12 mouse cellular contexts compared by ENCODE assay signal in genomic region chr12:104422615-104423392, GRCm38 (mm10). TPM values are rescaled to one million over a fixed set of nuclear protein-coding genes. Genes with fewer than 3 reads are reported as not detected.
DNase-seq lines count a peak whose midpoint lies in the region; ATAC-seq lines count a peak whose summit lies in the region.
"Had no signal": no experiment of that assay in that cellular context is flagged by ENCODE, and none has a peak within 500 bp of the region (broad histone marks: within the 10 kb centered on the region; RNA-seq: fewer than 3 reads in every experiment).

No protein-coding gene starts in this region.

- no peak overlapping the region for H3K4me2 ChIP-seq in heart, embryonic 11.5 days
- H3K4me2 ChIP-seq in midbrain, embryonic 16.5 days (ENCODE audit: low read length): no peak overlapping the region
- H3K4me2 ChIP-seq: hindbrain, embryonic 13.5 days; neural tube, embryonic 13.5 days had no signal

- DNase-seq in heart, adult 9 months (ENCODE audit: low spot score in 2 of 2): no peak
- DNase-seq in 3T3-L1 (ENCODE audit: low read depth, low spot score): peak; percentile 58
- peak; percentile 73 for DNase-seq in adrenal gland, postnatal 14 days
- DNase-seq in kidney, adult 9 months: peak; percentile 44
- DNase-seq in layer of hippocampus, adult 9-10 months (ENCODE audit: low spot score): no peak

- H3K9me3 ChIP-seq in heart, embryonic 11.5 days (replicated peaks; ENCODE audit: control insufficient read depth, low read length): no peaks in the 10 kb centered on the region
- no peaks in the 10 kb centered on the region for H3K9me3 ChIP-seq in midbrain, embryonic 16.5 days (replicated peaks; ENCODE audit: control insufficient read depth, low read length, poor library complexity, severe bottlenecking)
- H3K9me3 ChIP-seq: hindbrain, embryonic 13.5 days; neural tube, embryonic 13.5 days had no signal

- 71% methylated on average over 11 of the region's 11 CpGs for WGBS in heart, embryonic 11.5 days (ENCODE audit: insufficient replicate concordance)
- 82% methylated on average over 11 of the region's 11 CpGs for WGBS in midbrain, embryonic 16.5 days

- no peaks in the 10 kb centered on the region for H3K4me1 ChIP-seq in heart, embryonic 11.5 days (ENCODE audit: control insufficient read depth, insufficient read depth, low read length)
- H3K4me1 ChIP-seq in midbrain, embryonic 16.5 days (ENCODE audit: control insufficient read depth, insufficient read depth, low read length): no peaks in the 10 kb centered on the region; the same call in 1 of the 2 replicates

- peak; percentile 60; the same call in 1 of the 2 replicates for ATAC-seq in heart, embryonic 11.5 days (replicated peaks; ENCODE audit: insufficient number of reproducible peaks, low FRiP score, low TSS enrichment)
- no peak for ATAC-seq in granulocyte monocyte progenitor cell, adult 5-6 weeks (replicated peaks; ENCODE audit: poor library complexity, severe bottlenecking)
- no peak for ATAC-seq in midbrain, embryonic 16.5 days

- H3K9ac ChIP-seq in heart, embryonic 11.5 days (ENCODE audit: low read depth, low read length): no peak overlapping the region
- no peak overlapping the region for H3K9ac ChIP-seq in midbrain, embryonic 16.5 days (ENCODE audit: low read depth, low read length)
- H3K9ac ChIP-seq: hindbrain, embryonic 13.5 days; neural tube, embryonic 13.5 days had no signal

- no peak overlapping the region for H3K4me3 ChIP-seq in heart, embryonic 11.5 days (ENCODE audit: low read depth, low read length)
- no peak overlapping the region for H3K4me3 ChIP-seq in midbrain, embryonic 16.5 days (ENCODE audit: low read depth, low read length)
- H3K4me3 ChIP-seq: hindbrain, embryonic 13.5 days; neural tube, embryonic 13.5 days had no signal

- H3K27ac ChIP-seq in heart, embryonic 11.5 days (ENCODE audit: low read depth, low read length): no peak overlapping the region
- no peak overlapping the region for H3K27ac ChIP-seq in midbrain, embryonic 16.5 days (ENCODE audit: low read length)
- H3K27ac ChIP-seq: hindbrain, embryonic 13.5 days; neural tube, embryonic 13.5 days had no signal

- H3K36me3 ChIP-seq in heart, embryonic 11.5 days (ENCODE audit: control insufficient read depth, insufficient read depth, low read length): no peaks in the 10 kb centered on the region
- no peaks in the 10 kb centered on the region for H3K36me3 ChIP-seq in midbrain, embryonic 16.5 days (ENCODE audit: control insufficient read depth, insufficient read depth, low read length)
- H3K36me3 ChIP-seq: hindbrain, embryonic 13.5 days; neural tube, embryonic 13.5 days had no signal

- peaks cover 14% of the 10 kb centered on the region for H3K27me3 ChIP-seq in heart, embryonic 11.5 days (ENCODE audit: control insufficient read depth, insufficient read depth, low read length)
- H3K27me3 ChIP-seq in midbrain, embryonic 16.5 days (ENCODE audit: control insufficient read depth, insufficient read depth, low read depth, low read length): no peaks in the 10 kb centered on the region
- H3K27me3 ChIP-seq: hindbrain, embryonic 13.5 days had no signal

RNA-seq across cellular contexts. Expression of gene Serpina3n, which starts 16.3 kb away (rescaled TPM):
- 0.24 TPM in 1 of 2 replicates, not detected in the other for polyA plus RNA-seq in heart, embryonic 11.5 days (2014; fragmentation: Nextera tagmentation; extraction: Ambion mirVana)
- total RNA-seq in adrenal gland, postnatal 14 days (2021): 14.5 and 67.3 TPM in 2 replicates
- not detected in 2 replicates for total RNA-seq in granulocyte monocyte progenitor cell, adult 5-6 weeks (2014; fragmentation: Nextera tagmentation)
- not detected in 2 replicates for total RNA-seq in granulocyte monocyte progenitor cell, adult 5-6 weeks (2017)
- 0.32 and 1.4 TPM in 2 replicates for polyA plus RNA-seq in midbrain, embryonic 16.5 days (2015; fragmentation: Nextera tagmentation; extraction: Ambion mirVana)

RNA-seq across cellular contexts. Expression of gene Gsc, which starts 50.3 kb away (rescaled TPM):
- 1.5 and 2.1 TPM in 2 replicates for polyA plus RNA-seq in heart, embryonic 11.5 days (2014; fragmentation: Nextera tagmentation; extraction: Ambion mirVana)
- not detected in 2 replicates for total RNA-seq in adrenal gland, postnatal 14 days (2021)
- total RNA-seq in granulocyte monocyte progenitor cell, adult 5-6 weeks (2014; fragmentation: Nextera tagmentation): not detected in 2 replicates
- total RNA-seq in granulocyte monocyte progenitor cell, adult 5-6 weeks (2017): not detected in 2 replicates
- 0.50 and 1.0 TPM in 2 replicates for polyA plus RNA-seq in midbrain, embryonic 16.5 days (2015; fragmentation: Nextera tagmentation; extraction: Ambion mirVana)
- total RNA-seq: left cerebral cortex, adult 8-10 months; megakaryocyte, adult 5-6 weeks had no signal
- polyA plus RNA-seq: hindbrain, embryonic 13.5 days; neural tube, embryonic 13.5 days had no signal

Comparison
In these comparisons a context has a peak if more than half of its experiments do, and no peak if none do; other contexts are left out.
1. DNase-seq: peak in 3T3-L1 (single experiment), adrenal gland, postnatal 14 days (single experiment) and kidney, adult 9 months (single experiment); none in heart, adult 9 months (0 of 2) and layer of hippocampus, adult 9-10 months (single experiment).
2. RNA of gene Serpina3n, which starts 16.3 kb away (total RNA-seq): 14.5 to 67.3 TPM in adrenal gland, postnatal 14 days; not detected in granulocyte monocyte progenitor cell, adult 5-6 weeks; every median in the first group is over 10 times any median in the second.